Mouse (Mus musculus) ES-E14 (cell line): ENCODE results near the gene Sh3pxd2a. TPM values are rescaled to one million over a fixed set of nuclear protein-coding genes. Genes with fewer than 3 reads are reported as not detected.

ENCODE experiments used
- DNase-seq: peaks from one replicate; pipeline ENCODE4 v3.0.0-alpha.2; 2013; ENCODE audit warnings: low read depth, low spot score
- H3K27ac ChIP-seq: 2 replicates; pipeline ENCODE4 v1.5.1; 2012; ENCODE audit warnings: low read depth, mild to moderate bottlenecking, low read length, moderate library complexity, mixed read lengths; ENCODE audit not compliant: poor library complexity, insufficient read depth, severe bottlenecking
- H3K36me3 ChIP-seq: 2 replicates; pipeline ENCODE4 v1.6.1; 2012; ENCODE audit warnings: mild to moderate bottlenecking, low read length, moderate library complexity, mixed read lengths; ENCODE audit not compliant: control insufficient read depth, poor library complexity, insufficient read depth, severe bottlenecking
- H3K4me1 ChIP-seq, 2 experiments: fragments of 150-350 bp in 1 of 2; sonication (generic) in 1 of 2; 2 replicates each; pipeline ENCODE4 v1.6.1; 2012; ENCODE audit warnings: low read length in 2 of 2, mild to moderate bottlenecking in 1 of 2, mixed read lengths in 1 of 2; ENCODE audit not compliant: control insufficient read depth in 2 of 2, insufficient read depth in 2 of 2, poor library complexity in 1 of 2
- H3K4me3 ChIP-seq, 2 experiments: fragments of 150-350 bp in 1 of 2; sonication (generic) in 1 of 2; 2 replicates each; pipeline ENCODE4 v1.5.1; 2012; ENCODE audit warnings: low read length in 2 of 2, low read depth in 1 of 2, mild to moderate bottlenecking in 1 of 2, mixed read lengths in 1 of 2; ENCODE audit not compliant: insufficient read depth in 1 of 2, poor library complexity in 1 of 2, severe bottlenecking in 1 of 2
- H3K9ac ChIP-seq: 2 replicates; pipeline ENCODE4 v1.6.1; 2012; ENCODE audit warnings: low read depth, mild to moderate bottlenecking, low read length, mixed read lengths; ENCODE audit not compliant: poor library complexity, insufficient read depth, severe bottlenecking
- H3K9me3 ChIP-seq: fragments of 150-350 bp; sonication (generic); 2 replicates; pipeline ENCODE4 v1.6.1; 2012; ENCODE audit warnings: low read depth, mild to moderate bottlenecking, low read length; ENCODE audit not compliant: control insufficient read depth, insufficient read depth
- CHD2 ChIP-seq: IDR thresholded peaks from 2 replicates; pipeline ENCODE4 v1.6.1; 2014; ENCODE audit warnings: mild to moderate bottlenecking, low read depth, low read length, inconsistent platforms
- HCFC1 ChIP-seq: IDR thresholded peaks from 2 replicates; pipeline ENCODE4 v1.6.1; 2012; ENCODE audit warnings: low read length, inconsistent platforms, borderline replicate concordance; ENCODE audit not compliant: insufficient read depth
- MAFK ChIP-seq: IDR thresholded peaks from 2 replicates; pipeline ENCODE4 v1.6.1; 2014; ENCODE audit warnings: mild to moderate bottlenecking, low read depth, low read length, inconsistent platforms; ENCODE audit not compliant: insufficient read depth
- ZC3H11A ChIP-seq: IDR thresholded peaks from 2 replicates; pipeline ENCODE4 v1.6.1; 2012; ENCODE audit warnings: low read depth, mild to moderate bottlenecking, inconsistent platforms, low read length, borderline replicate concordance
- ZNF384 ChIP-seq: IDR thresholded peaks from 2 replicates; pipeline ENCODE4 v1.6.1; 2012; ENCODE audit warnings: low read depth, low read length, inconsistent platforms
- in situ Hi-C, 2 experiments: fragments of 600-800 bp; cut with MboI; formaldehyde crosslinking; loops; one replicate each; pipeline ENCODE4 v1.15.1; 2025; ENCODE audit warnings: low sequenced_read_pairs in 2 of 2, inconsistent platforms in 1 of 2; ENCODE audit not compliant: unreplicated experiment in 2 of 2
- total RNA-seq: library from RNA; depleted of rRNA; stranded (reverse); fragments of 300-350 nt; gene quantifications from 2 replicates; pipeline ENCODE4 v1.2.3, GENCODE M21; 2012

Sh3pxd2a gene
- total RNA-seq, 1 experiment: 13.0 TPM

GRCm38 (mm10) chr19:47221006-47221405 is 243.2 kb downstream of the Sh3pxd2a start:
- TF ChIP-seq ZNF384 (no peak), ZC3H11A (no peak), HCFC1 (no peak), CHD2 (no peak), MAFK (no peak)
- no peak for DNase-seq
- in situ Hi-C loops: no loop called here
- Histone ChIP-seq H3K9ac (no peak overlapping the region), H3K4me3 (no peak overlapping the region), H3K27ac (no peak overlapping the region), H3K36me3 (no peaks in the 10 kb centered on the region), H3K9me3 (no peaks in the 10 kb centered on the region), H3K4me1 (peaks cover 6 to 12% of the 10 kb centered on the region in 2 experiments; a peak in 3 of 4 replicates)

- in situ Hi-C loops: no loop called here
- TF ChIP-seq ZC3H11A (no peak), MAFK (no peak), CHD2 (no peak), ZNF384 (no peak), HCFC1 (no peak)
- H3K36me3 ChIP-seq: no peaks in the 10 kb centered on the region
Observed at GRCm38 (mm10) chr19:47220232-47220631, 244.0 kb downstream of the Sh3pxd2a start.

GRCm38 (mm10) chr19:47219622-47220021 is 244.6 kb downstream of the Sh3pxd2a start:
- H3K27ac ChIP-seq: no peak overlapping the region
- no peak overlapping the region for H3K9ac ChIP-seq
- TF ChIP-seq ZC3H11A (no peak), HCFC1 (no peak), CHD2 (no peak), MAFK (peak; percentile 81)
- no peaks in the 10 kb centered on the region for H3K9me3 ChIP-seq
- in situ Hi-C loops: no loop called here
- no peak overlapping the region for H3K4me3 ChIP-seq
- no peak for DNase-seq
- H3K36me3 ChIP-seq: no peaks in the 10 kb centered on the region
- peaks cover 6 to 12% of the 10 kb centered on the region in 2 experiments; a peak in 3 of 4 replicates for H3K4me1 ChIP-seq

More at GRCm38 (mm10) chr19:47220232-47220631, 244.0 kb downstream of the Sh3pxd2a start:
- no peak overlapping the region for H3K4me3 ChIP-seq
- H3K27ac ChIP-seq: no peak overlapping the region
- no peak overlapping the region for H3K9ac ChIP-seq
- no peak for DNase-seq
- H3K4me1 ChIP-seq: peaks cover 6 to 12% of the 10 kb centered on the region in 2 experiments; a peak in 3 of 4 replicates
- no peaks in the 10 kb centered on the region for H3K9me3 ChIP-seq

GRCm38 (mm10) chr19:47216766-47217165 is 247.4 kb downstream of the Sh3pxd2a start:
- H3K9me3 ChIP-seq: no peaks in the 10 kb centered on the region
- no peak overlapping the region for H3K4me3 ChIP-seq
- H3K9ac ChIP-seq: no peak overlapping the region
- no peak for DNase-seq
- no peak for TF ChIP-seq CHD2
- no peak for TF ChIP-seq HCFC1
- no peak for TF ChIP-seq MAFK
- no peak for TF ChIP-seq ZNF384
- no peak for TF ChIP-seq ZC3H11A
- in situ Hi-C loops: no loop called here
- H3K36me3 ChIP-seq: no peaks in the 10 kb centered on the region
- H3K27ac ChIP-seq: no peak overlapping the region
- H3K4me1 ChIP-seq: peaks cover 4 to 5% of the 10 kb centered on the region in 2 experiments; a peak in 3 of 4 replicates

GRCm38 (mm10) chr19:47213470-47213869 is 250.7 kb downstream of the Sh3pxd2a start:
- DNase-seq: peak; percentile 45
- H3K4me1 ChIP-seq: no peaks in the 10 kb centered on the region
- no peak overlapping the region for H3K27ac ChIP-seq
- no peak overlapping the region for H3K4me3 ChIP-seq
- no peaks in the 10 kb centered on the region for H3K36me3 ChIP-seq
- H3K9ac ChIP-seq: no peak overlapping the region
- TF ChIP-seq ZC3H11A: no peak
- no peak for TF ChIP-seq ZNF384
- TF ChIP-seq HCFC1: no peak
- no peak for TF ChIP-seq MAFK
- no peak for TF ChIP-seq CHD2
- in situ Hi-C loops: no loop called here
- no peaks in the 10 kb centered on the region for H3K9me3 ChIP-seq
